ENCODE assay signal across 9 mouse cellular contexts in the genomic region with DNA sequence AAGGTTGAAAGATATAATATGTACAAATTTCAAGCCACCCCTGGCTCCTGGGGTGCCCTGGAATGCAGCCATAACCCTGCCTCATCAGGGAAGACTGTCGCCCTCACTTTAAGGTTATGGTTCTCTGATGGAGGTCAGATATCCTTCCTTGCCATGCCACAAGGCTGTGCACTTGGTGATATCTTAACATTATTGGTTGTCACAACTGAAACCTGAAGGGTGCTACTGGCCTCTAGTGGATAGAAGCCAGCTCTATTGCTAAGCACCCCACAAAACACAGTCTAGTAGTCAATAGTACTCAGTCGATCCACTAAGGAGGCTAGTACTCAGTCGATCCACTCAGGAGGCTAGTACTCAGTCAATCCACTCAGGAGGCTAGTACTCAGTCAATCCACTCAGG.
A peak's percentile ranks its signal among the peaks of the same experiment; 100 is the strongest.
DNase-seq lines count a peak whose midpoint lies in the region; ATAC-seq and TF ChIP-seq lines count a peak whose summit lies in the region.
"Had no signal": no experiment of that assay in that cellular context is flagged by ENCODE, and none has a peak within 500 bp of the region (broad histone marks: within the 10 kb centered on the region; RNA-seq: fewer than 3 reads in every experiment).

No protein-coding gene starts in this region.

- H3K79me2 ChIP-seq in heart, adult 2 months (replicated peaks; ENCODE audit: control insufficient read depth, insufficient read depth, low read length): no peaks in the 10 kb centered on the region

- no peak for DNase-seq in heart, adult 2 months
- DNase-seq in heart, embryonic 10.5 days (ENCODE audit: low spot score): no peak
- no peak for DNase-seq in liver, embryonic 14.5 days (ENCODE audit: low read depth in 3 of 3, low spot score in 3 of 3)
- DNase-seq in liver: no peak
- DNase-seq in cerebellum, postnatal 14 days: peak; percentile 35 to 38
- DNase-seq in retina, adult 2 months (ENCODE audit: low read depth, low spot score): peak; percentile 20
- no peak for DNase-seq in right cerebral cortex, postnatal 14 days
- DNase-seq: gastrocnemius, postnatal 10 days had no signal

- no peak overlapping the region for H3K9ac ChIP-seq in heart, adult 2 months (ENCODE audit: low read depth, low read length)
- no peak overlapping the region for H3K9ac ChIP-seq in liver, embryonic 14.5 days (replicated peaks)
- H3K9ac ChIP-seq: limb, embryonic 13.5 days had no signal

- H3K36me3 ChIP-seq in heart, adult 2 months (ENCODE audit: control insufficient read depth, insufficient read depth, low read length): no peaks in the 10 kb centered on the region
- H3K36me3 ChIP-seq in heart, embryonic 10.5 days: no peaks in the 10 kb centered on the region
- no peaks in the 10 kb centered on the region for H3K36me3 ChIP-seq in liver, embryonic 14.5 days (replicated peaks; ENCODE audit: control insufficient read depth, insufficient read depth, low read depth)
- H3K36me3 ChIP-seq: limb, embryonic 13.5 days had no signal

- ATAC-seq in liver, embryonic 14.5 days (ENCODE audit: insufficient read depth): no peak

- no peak overlapping the region for H3K4me3 ChIP-seq in heart, adult 2 months
- H3K4me3 ChIP-seq in heart, embryonic 10.5 days: no peak overlapping the region
- H3K4me3 ChIP-seq in liver, embryonic 14.5 days (ENCODE audit: insufficient read depth in 1 of 2, low read depth in 2 of 2, low read length in 2 of 2): no peak overlapping the region
- H3K4me3 ChIP-seq: limb, embryonic 13.5 days had no signal

- no peaks in the 10 kb centered on the region for H3K4me1 ChIP-seq in heart, adult 2 months (ENCODE audit: control insufficient read depth, insufficient read depth, low read length)
- no peaks in the 10 kb centered on the region for H3K4me1 ChIP-seq in heart, embryonic 10.5 days
- H3K4me1 ChIP-seq in liver, embryonic 14.5 days (replicated peaks; ENCODE audit: control insufficient read depth in 2 of 2, insufficient read depth in 2 of 2, low read length in 1 of 2): no peaks in the 10 kb centered on the region
- H3K4me1 ChIP-seq: limb, embryonic 13.5 days had no signal

- TF ChIP-seq CTCF in heart, adult 2 months (IDR thresholded peaks at IDR 0.05): peak; percentile 27
- TF ChIP-seq CTCF in liver, embryonic 14.5 days (IDR thresholded peaks at IDR 0.05; ENCODE audit: low read depth): peak; percentile 31; the same call in 1 of the 2 replicates

- intact Hi-C loops in heart, adult 2 months (cut with DNase I): no loop called here

- no peak for TF ChIP-seq POLR2A in heart, adult 2 months (IDR thresholded peaks at IDR 0.05; ENCODE audit: insufficient read depth, low read depth, low read length)

- no peaks in the 10 kb centered on the region for H3K27me3 ChIP-seq in heart, adult 2 months (ENCODE audit: control insufficient read depth, insufficient read depth, low read length)
- 0 out of 2 replicates have a peak, but pooled peaks cover 4% of the 10 kb centered on the region for H3K27me3 ChIP-seq in heart, embryonic 10.5 days (ENCODE audit: insufficient read depth, poor library complexity, severe bottlenecking)
- H3K27me3 ChIP-seq in liver, embryonic 14.5 days (ENCODE audit: control insufficient read depth, insufficient read depth, low read length): no peaks in the 10 kb centered on the region
- H3K27me3 ChIP-seq: limb, embryonic 13.5 days had no signal

- 0 out of 2 replicates have a peak, but pooled peaks cover 4% of the 10 kb centered on the region for H3K9me3 ChIP-seq in heart, embryonic 10.5 days
- no peaks in the 10 kb centered on the region for H3K9me3 ChIP-seq in liver, embryonic 14.5 days (ENCODE audit: control insufficient read depth, low read length)
- H3K9me3 ChIP-seq: limb, embryonic 13.5 days had no signal

- H3K4me2 ChIP-seq in liver, embryonic 14.5 days (ENCODE audit: low read depth): no peak overlapping the region
- H3K4me2 ChIP-seq: limb, embryonic 13.5 days had no signal

- 44% methylated on average over 3 of the region's 3 CpGs for WGBS in heart, adult 2 months
- 70% methylated on average over 3 of the region's 3 CpGs for WGBS in heart, embryonic 10.5 days
- 48% methylated on average over 3 of the region's 3 CpGs for WGBS in liver, embryonic 14.5 days (ENCODE audit: insufficient replicate concordance)

- no peak overlapping the region for H3K27ac ChIP-seq in heart, adult 2 months
- no peak overlapping the region for H3K27ac ChIP-seq in heart, embryonic 10.5 days
- H3K27ac ChIP-seq in liver, embryonic 14.5 days: no peak overlapping the region
- H3K27ac ChIP-seq: limb, embryonic 13.5 days had no signal

- no peak for TF ChIP-seq EP300 in heart, adult 2 months (IDR thresholded peaks at IDR 0.05; ENCODE audit: insufficient read depth, low read depth, low read length)
- no peak for TF ChIP-seq EP300 in liver, embryonic 14.5 days (IDR thresholded peaks at IDR 0.05; ENCODE audit: low read depth)

Comparison
In these comparisons a context has a peak if more than half of its experiments do, and no peak if none do; other contexts are left out.
1. DNase-seq: peak in cerebellum, postnatal 14 days (2 of 2) and retina, adult 2 months (single experiment); none in heart, adult 2 months (0 of 2), heart, embryonic 10.5 days (single experiment), liver, embryonic 14.5 days (0 of 3), liver (single experiment) and right cerebral cortex, postnatal 14 days (single experiment).